Mouse (Mus musculus) erythroblast, adult 5-6 weeks (primary cell): Measurements from ENCODE around the gene Prss32. TPM values are rescaled to one million over a fixed set of nuclear protein-coding genes. Genes with fewer than 3 reads are reported as not detected.
"Not testable (repeated sequence)": the region's sequence is repeated elsewhere in the genome, so short reads cannot be mapped to it uniquely, and the experiment has no call there.

Experiments used
- ATAC-seq: replicated peaks from 2 replicates; pipeline ENCODE4 v1.8.0; 2016; ENCODE audit warnings: moderate number of reproducible peaks, mild to moderate bottlenecking, moderate TSS enrichment, inconsistent platforms; ENCODE audit not compliant: poor library complexity, low FRiP score, severe bottlenecking
- total RNA-seq, 2 experiments: library from RNA; stranded (forward) in 1 of 2; stranded (reverse) in 1 of 2; fragments of 150-400 nt in 1 of 2; fragments of 200-764, 138-1000 nt in 1 of 2; gene quantifications; 2 replicates each; pipeline versions ENCODE4 v1.2.3 to v1.2.4; 2015 to 2017; ENCODE audit warnings: low replicate concordance in 2 of 2

Prss32 gene
- total RNA-seq, 2 experiments from 2014 or later, result not detected

DNA sequence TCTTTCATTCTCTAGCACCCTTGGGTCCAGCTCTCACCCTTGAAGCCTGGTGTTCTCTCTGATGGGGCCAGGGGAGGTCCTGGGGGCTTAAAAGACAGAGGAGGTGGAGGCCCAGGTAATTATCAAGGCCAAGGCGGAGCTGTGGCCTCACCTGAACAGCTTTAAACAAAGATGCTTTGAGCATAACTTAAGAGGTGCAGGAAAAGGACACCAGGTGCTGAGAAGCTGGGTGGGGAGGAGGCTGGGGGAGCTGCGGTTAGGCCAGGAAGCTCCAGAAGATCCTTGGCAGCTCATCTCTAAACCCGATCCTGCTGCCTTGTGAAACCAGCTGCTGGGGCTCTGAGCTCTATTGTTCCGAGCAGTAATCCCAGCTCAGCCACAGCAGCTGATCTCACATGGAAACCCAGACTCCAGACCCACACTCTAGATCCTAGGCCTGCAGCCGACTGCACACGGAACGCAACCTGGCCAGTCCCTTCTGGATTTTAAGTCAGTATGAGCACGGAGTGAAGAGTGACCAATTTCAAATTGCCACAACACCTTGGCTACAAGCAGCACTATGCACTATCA is 7.6 kb upstream of the Prss32 start, which contains the start of gene Prss33:
Gene Prss33 (minus strand): TSS at position 51 of the 570 bp plus-strand sequence.
- ATAC-seq, result no peak

DNA sequence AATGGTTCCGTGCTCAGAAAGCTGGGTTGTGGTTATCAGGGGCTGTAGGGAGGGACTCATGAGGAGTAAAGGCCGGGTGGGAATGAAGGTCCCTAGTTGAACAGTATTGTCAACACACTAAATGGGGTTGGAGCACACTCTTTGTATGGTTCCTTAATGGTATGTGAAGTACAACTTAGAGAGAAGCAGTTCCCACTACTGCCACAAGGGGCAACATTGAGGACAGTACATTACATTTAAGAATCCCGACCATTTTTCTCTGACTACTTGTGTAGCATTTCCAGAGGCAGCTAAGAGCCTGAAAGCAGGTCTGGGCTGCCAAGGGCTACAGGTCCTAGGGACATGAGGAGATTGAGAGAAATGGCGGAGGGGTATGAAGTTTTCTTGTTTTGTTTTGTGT is 2.5 kb upstream of the Prss32 start:
- peak; percentile 72 for ATAC-seq

DNA sequence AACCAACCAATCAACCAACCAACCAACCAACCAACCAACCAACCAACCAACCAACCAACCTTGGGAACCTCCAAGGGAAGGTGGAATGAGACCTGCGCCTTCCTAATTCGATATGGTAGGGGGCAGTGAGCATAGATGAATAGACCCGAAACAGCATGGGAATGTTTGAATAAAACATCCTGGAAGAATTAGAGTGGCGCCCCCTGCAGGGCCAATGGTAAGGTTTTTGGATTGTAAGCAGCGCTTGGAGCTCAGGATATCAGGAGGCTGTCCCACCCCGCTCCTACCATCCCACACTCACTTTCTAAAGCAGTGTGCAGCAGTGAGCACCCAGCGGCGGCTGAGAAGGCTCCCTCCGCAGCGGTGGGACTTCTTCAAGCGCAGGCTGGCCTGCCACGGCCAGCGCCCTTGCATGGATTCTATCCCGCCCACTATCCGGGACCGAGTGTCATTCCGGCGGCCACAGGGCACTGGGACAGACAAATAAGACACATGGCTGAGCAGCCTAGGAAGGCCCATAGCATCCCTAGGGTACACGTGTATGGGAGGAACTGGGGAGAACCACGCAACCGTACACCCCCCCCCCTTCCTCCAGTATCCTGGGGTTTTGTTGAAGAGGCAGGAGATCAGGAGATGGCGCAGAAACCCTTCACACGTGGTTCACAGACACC is 379 bp upstream of the Prss32 start:
- no peak for ATAC-seq

DNA sequence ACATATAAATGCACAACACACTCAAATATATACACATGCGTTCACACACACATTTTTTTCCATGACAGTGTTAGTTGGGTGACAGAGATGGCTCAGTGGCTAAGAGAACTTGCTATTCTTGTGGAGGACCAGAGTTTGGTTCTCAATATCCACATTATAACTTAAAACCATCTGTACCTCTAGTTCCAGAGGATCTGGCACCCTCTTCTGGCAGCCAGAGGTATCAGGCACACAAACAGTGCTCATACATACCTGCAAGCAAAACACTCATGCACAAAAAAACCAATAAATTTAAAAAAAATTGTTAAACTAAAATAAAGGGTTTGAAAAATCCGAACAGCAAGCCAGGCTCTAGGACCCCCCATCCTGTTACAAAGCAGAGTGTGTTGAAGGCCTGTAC is 6.4 kb downstream of the Prss32 start:
- ATAC-seq, result no peak

DNA sequence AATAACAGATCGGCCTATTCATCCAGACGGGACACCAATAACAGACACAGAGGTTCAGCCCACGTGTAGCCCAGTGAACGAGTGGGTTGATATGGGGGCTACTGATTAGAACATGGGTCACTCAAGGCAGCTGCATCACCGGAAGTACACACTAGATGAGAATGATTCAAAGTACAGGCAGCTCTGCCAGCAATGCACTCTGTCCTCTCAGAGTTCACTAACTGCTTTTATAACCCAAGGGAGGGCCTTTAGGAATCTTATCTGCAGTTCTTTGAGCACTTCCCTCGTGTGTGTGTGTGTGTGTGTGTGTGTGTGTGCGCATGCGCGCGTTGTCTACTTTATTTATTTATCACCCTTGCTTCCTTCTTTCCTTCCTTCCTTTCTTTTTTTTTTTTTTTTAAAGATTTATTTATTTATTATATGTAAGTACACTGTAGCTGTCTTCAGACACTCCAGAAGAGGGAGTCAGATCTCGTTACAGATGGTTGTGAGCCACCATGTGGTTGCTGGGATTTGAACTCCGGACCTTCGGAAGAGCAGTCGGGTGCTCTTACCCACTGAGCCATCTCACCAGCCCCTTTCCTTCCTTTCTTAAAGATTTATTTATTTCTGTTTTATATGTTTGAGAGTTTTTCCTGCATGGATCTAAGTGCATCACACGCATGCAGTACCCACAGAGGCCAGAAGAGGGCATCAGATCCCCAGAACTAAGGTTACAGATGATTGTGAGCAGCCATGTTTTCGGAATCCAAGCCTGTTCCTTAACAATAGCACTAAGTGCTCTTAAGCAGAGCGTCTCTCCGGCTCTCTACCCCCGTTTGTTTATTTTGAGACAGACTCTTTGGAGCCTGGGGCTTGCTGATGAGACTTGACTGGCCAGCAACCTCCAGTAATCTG is 7.4 kb downstream of the Prss32 start:
- 0 out of 2 replicates have a peak, but pooled peaks have one; percentile 47 for ATAC-seq

DNA sequence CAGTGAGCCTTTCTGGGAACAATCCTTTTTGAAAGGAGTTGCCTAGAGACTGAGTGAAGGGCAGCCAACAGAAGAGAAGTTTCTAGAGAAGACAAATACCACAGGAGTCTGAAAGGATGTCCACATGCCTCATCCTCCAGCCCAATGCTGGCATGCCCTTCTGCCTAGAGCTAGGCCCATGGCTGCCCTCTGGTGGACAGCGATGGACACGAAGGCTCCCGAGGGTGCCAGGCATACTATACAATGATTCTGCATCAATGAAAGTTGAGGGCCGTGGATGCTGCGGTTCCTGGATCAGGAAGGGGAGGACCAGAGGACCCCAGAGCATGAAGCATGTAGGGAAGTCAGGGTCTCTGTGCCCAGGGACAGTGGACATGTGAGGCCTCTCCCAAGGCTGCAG is 9.6 kb downstream of the Prss32 start:
- peak; percentile 84 for ATAC-seq

DNA sequence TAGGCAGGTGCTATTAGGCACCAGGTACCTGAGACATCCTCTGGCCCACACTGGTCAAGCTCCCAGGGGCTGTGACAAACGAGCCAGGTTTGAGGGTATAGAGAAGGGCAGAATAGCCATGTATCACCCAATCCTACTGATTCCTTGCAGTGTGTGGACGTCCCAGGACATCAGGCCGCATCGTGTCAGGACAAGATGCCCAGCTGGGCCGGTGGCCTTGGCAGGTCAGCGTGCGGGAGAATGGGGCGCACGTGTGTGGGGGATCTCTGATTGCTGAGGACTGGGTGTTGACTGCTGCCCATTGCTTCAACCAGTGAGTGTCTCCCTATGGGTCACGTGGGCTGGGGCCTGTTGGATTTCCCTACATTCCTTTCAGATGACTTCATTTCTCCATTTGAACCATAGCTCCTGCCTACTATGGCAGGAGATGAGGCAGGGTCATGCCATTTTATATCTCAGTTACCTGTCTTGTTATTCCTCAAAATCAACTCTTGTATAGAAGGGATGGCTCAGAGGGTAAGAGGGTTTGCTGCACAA is 10.6 kb downstream of the Prss32 start:
- no peak for ATAC-seq

DNA sequence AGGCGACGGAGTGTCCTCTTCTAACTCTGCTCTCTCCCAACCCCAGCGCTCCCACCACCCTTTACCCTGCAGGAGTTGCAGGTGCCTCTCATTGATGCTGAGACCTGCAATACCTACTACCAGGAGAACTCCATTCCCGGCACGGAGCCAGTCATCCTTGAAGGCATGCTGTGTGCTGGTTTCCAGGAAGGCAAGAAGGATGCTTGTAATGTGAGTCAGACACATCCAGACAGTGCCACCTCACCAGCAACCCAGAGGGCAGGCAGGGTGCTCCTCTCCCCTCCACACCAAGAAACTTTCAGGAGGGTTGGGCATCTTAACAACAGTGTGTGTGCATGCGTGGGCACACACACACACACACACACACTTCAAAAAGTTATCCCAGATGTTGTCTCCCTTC is 13.5 kb downstream of the Prss32 start:
- no peak for ATAC-seq

DNA sequence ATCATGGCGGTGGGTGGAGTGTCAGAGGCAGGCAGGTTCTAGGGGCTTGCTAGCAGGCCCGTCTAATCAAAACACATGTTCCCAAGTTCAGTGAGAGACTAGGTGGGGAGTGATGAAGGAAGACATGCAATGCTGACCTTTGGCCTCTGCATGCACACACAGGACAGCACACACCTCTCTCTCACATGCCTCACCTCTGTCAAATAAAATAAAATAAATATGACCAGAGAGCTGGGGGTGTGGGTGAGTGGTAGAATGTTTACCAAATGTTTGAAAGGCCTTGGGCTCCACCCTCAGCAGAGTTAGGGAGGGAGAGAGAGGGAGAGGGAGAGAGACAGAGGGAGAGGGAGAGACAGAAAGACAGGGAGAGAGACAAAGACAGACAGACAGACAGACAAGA is 14.3 kb downstream of the Prss32 start:
- no peak for ATAC-seq

DNA sequence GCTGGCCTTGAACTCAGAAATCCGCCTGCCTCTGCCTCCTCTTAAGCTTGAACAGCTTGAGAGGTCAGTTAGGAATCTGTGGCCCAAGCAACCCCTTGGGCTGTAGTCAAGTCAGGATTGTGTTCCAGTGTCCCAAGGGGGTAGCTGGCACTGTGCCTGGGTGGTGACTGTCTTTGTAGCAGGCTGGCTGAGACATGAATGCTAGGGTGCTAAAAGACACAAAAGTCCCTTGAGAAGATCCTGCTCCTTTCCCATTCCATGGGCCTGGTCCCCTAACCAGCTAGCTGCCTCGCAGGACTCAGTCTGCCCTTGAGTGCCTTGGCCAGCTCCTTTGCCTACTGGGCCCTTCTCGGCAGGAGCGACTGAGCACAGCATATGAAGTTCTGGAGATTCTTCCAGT is 19.3 kb downstream of the Prss32 start:
- ATAC-seq, result no peak

DNA sequence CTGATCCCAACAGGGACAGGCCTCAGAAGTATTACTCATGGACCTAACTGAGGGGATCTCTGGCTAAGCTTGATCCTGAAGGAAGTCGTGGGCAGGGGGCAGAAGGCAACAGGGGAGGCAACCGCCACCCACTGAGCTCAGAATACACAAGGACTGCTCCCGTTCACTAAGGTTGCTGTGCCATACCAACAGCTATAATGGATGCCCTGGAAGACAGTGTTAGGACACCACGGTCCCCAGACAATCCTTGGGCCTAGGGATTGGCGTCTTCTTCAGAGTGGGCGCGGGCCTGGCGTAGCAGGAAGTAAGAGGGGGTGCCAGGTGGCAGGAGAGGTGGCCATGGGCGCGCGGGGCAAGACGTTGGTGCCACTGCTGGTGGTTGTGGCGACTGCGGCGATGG is 24.1 kb downstream of the Prss32 start, which contains the start of gene Prss21:
Gene Prss21 (plus strand): TSS at position 301 of the 400 bp plus-strand sequence.
- no peak for ATAC-seq

DNA sequence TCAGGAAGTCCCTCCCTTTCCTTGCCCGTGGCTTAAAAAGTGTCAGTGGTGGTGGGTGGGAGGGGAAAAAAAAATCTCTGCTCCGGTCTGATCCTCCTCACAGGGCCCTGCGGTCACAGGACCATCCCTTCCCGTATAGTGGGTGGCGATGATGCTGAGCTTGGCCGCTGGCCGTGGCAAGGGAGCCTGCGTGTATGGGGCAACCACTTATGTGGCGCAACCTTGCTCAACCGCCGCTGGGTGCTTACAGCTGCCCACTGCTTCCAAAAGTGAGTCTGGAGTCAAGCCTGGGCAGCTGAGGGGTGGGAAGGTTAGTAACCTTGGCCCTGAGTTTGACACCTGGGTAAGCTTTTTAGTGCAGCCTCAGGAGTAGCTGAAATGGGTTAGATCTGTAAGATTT is 24.9 kb downstream of the Prss32 start:
- ATAC-seq, result no peak

DNA sequence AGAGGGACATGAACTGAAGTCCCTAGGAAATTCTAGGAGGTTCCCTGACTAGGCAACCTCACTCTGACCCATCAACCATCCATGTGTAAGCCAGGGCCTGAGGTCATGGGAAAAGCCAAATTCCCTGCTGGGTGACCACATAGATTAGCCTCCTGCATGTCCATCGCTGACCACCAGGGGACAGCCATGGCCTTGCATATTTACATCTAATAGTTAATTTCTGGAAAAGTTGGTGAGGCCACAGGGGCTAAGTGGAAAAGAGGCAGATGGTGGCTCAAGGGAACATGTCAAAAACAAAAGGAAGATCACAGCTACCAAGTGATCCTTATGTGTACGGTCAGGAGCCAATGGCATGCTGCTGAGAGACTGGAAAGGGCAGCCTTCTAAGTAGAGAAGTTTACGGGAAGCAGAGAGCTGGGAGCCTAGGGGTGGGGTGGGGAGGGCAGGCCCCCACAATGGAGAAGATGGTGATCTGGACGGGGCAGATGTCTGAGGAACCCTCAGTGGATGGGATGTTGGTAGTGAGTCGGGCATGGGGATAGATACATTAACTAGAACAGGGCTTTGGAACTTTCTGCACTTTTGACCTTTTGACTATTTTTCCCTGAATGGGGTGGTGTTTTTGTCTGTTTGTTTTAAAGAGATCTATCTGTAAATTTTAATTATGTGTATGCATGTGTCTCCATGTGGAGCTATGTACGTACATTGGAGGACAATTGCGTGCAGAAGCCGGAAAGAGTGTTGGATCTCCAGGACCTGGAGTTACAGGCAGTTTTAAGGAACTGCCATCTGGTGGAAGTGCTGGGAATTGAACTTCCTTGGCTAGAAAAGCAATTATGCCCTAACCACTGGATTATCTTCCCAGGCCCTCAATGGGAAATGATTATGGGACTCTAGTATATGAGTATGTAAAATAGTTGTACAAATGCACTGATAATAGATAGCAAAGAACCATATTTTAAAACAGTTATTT is 30.5 kb downstream of the Prss32 start:
- ATAC-seq, result no peak

DNA sequence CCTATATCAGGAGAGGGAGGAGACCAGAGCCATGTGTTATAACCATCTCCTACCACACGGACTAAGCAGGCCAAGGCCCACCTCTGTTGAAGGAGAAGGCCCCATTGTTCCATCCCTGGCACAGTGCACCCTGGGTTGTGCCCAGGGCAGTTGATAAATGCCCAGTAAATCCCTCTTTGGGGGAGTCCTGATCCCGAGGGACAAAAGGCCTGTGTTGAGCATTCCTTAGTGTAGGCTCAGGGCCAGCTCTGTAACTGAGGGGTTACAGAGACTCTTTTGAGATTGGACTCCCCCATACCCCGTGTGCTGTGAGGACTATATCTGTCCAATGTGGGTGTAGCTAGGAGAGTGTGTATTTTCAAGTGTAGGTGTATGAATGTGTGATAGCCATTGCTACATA is 33.1 kb downstream of the Prss32 start:
- no peak for ATAC-seq

DNA sequence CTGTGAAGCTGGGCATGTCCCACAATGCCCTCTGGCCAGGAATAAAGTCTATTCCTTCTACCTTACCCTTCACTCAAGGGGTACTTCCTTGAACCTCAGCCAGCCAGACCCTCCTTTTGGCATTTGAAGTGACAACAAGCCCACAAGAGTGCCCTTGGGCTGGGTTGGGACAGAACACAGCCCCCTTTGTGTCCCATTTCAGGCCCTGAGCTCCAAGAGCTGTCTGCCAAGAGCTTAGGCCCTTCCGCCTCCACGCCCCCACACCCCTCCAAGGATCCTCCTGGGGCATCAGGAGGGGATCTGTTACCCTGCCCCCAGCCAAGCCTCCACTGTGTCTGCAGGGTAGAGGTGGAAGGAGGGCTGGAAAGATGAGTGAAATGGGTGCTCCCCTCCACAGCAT is 33.5 kb downstream of the Prss32 start:
- no peak for ATAC-seq

DNA sequence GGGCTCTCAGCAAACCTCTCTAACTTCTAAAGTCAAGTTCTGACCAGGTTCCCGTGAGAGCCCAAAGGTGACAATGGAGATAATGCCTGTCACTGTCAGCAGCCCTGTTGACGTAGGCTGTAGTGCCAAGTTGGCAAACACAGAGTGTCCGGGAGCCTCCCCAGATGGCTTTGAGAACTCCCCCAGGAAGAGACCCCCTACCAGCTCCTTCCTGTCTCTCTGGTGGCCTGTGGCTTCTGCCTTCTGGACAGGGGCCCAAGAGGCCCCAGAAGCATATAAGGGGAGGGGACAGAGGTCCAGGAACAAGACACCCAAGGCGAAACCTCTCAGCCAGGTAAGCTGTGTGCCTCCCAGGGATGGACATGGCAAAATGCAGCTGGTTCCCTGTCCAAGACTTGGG is 36.9 kb downstream of the Prss32 start, which contains the start of the genes Dcpp1 and Dcpp2:
Gene Dcpp1 (plus strand): TSS at position 301 of the 400 bp plus-strand sequence.
Gene Dcpp2 (plus strand): TSS at position 305 of the 400 bp plus-strand sequence.
- ATAC-seq, result not testable (repeated sequence)
